Mouse (Mus musculus): ENCODE results near the gene 1700037C18Rik. TPM values are rescaled to one million over a fixed set of nuclear protein-coding genes. Genes with fewer than 3 reads are reported as not detected.

1700037C18Rik gene
- polyA plus RNA-seq (2021; fragmentation: Nextera tagmentation) = 9.5 and 9.8 TPM in 2 replicates
- long read RNA-seq, experiment 1, transcript 1700037C18Rik-202 (3 exons, 2,592 nt) = major isoform, 8 of 12 reads
- long read RNA-seq, experiment 1, partial matches to known transcripts = 1 of 12 reads
- long read RNA-seq, experiment 1, other reads (novel, unspliced or antisense) = 3 of 12 reads
- long read RNA-seq, experiment 2, transcript 1700037C18Rik-202 (3 exons, 2,592 nt) = major isoform, 8 of 13 reads
- long read RNA-seq, experiment 2, partial matches to known transcripts = 1 of 13 reads
- long read RNA-seq, experiment 2, other reads (novel, unspliced or antisense) = 4 of 13 reads

GRCm38 (mm10) chr16:3908537-3909111 lies at the start of gene 1700037C18Rik, which contains the start of gene Cluap1:
1700037C18Rik (minus strand) TSS chr16:3908689.
Cluap1 (plus strand) TSS chr16:3908801.

GRCm38 (mm10) chr16:3884201-3885064 lies 24.1 kb downstream of the 1700037C18Rik start, which contains the start of the genes Zfp597 and Gm20695:
Zfp597 (minus strand) TSS chr16:3884561.
Gm20695 (plus strand) TSS chr16:3884648.

GRCm38 (mm10) chr16:3872216-3873047 lies 36.1 kb downstream of the 1700037C18Rik start, which contains the start of gene Naa60:
Naa60 (plus strand) TSS chr16:3872375.

DNA sequence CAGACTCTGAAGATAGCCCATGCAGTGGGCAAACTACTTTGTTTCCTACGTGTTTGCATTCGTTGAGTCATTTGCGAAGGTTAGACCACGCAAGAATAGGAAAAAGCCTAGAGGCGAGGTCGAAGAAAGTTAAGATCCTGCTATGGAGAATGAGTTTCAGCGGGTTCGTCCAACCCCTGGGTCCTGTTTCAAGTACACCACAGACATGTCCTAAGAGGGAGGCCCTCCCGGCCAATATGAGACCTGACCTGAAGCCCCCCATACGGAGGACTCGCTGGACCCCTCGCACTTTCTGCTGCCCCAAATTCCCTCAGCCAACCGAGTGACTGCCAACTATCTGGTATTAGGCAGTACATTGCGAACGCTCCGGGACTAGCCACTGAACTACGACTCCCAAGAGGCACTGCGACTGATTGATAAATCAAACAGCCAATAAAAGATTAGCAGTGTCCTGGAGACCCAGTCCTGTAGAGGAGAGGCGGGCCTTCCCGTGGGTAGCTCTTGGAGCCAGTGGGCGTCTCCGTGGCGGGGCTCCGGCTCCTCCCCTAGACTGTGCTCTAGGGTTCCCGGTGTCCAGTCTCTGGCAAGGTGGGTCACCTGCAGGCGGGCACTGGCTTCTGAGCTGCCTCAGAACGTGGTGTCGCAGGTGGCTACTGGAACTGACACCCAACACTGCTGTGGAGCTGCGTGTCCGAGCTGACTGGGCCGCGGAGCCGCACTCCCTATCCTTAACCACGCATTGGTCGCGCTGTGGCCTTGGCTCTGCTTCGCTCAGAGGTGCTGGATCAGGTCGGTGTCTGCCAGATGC lies 61.6 kb downstream of the 1700037C18Rik start, which contains the start of gene Zfp174:
Gene Zfp174, plus strand, starts transcription at position 558 of the 808 bp plus-strand sequence.

Other genes starting within 250 kb of the 1700037C18Rik start
- not detected in 2 replicates for gene Mefv, start 190.6 kb downstream of the 1700037C18Rik start, polyA plus RNA-seq (2021; fragmentation: Nextera tagmentation)
- 5.4 and 7.1 TPM in 2 replicates for gene Zfp263, start 164.6 kb downstream of the 1700037C18Rik start, polyA plus RNA-seq (2021; fragmentation: Nextera tagmentation)
- gene Olfr15, start 77.8 kb downstream of the 1700037C18Rik start, polyA plus RNA-seq (2021; fragmentation: Nextera tagmentation) = not detected in 2 replicates
- gene Zfp174, start 61.4 kb downstream of the 1700037C18Rik start, polyA plus RNA-seq (2021; fragmentation: Nextera tagmentation) = 1.2 and 1.3 TPM in 2 replicates
- gene Naa60, start 36.3 kb downstream of the 1700037C18Rik start, polyA plus RNA-seq (2021; fragmentation: Nextera tagmentation) = 82.1 and 85.9 TPM in 2 replicates
- 3.8 and 6.6 TPM in 2 replicates for gene Zfp597, start 24.1 kb downstream of the 1700037C18Rik start, polyA plus RNA-seq (2021; fragmentation: Nextera tagmentation)
- 7.8 and 12.0 TPM in 2 replicates for gene Gm20695, start 24.0 kb downstream of the 1700037C18Rik start, polyA plus RNA-seq (2021; fragmentation: Nextera tagmentation)
- gene Cluap1, start 112 bp upstream of the 1700037C18Rik start, polyA plus RNA-seq (2021; fragmentation: Nextera tagmentation) = 27.6 and 30.3 TPM in 2 replicates
- 0.16 TPM in 1 of 2 replicates, not detected in the other for gene Nlrc3, start 67.9 kb upstream of the 1700037C18Rik start, polyA plus RNA-seq (2021; fragmentation: Nextera tagmentation)
- gene Slx4, start 95.1 kb upstream of the 1700037C18Rik start, polyA plus RNA-seq (2021; fragmentation: Nextera tagmentation) = 8.0 and 8.7 TPM in 2 replicates
- gene Dnase1, start 128.3 kb upstream of the 1700037C18Rik start, polyA plus RNA-seq (2021; fragmentation: Nextera tagmentation) = 1.0 and 1.5 TPM in 2 replicates
- gene Trap1, start 169.1 kb upstream of the 1700037C18Rik start, polyA plus RNA-seq (2021; fragmentation: Nextera tagmentation) = 28.9 and 36.9 TPM in 2 replicates